Mouse (Mus musculus): ENCODE data around the gene Gm42674.

GRCm38 (mm10) chr3:90626266-90627021, 24.7 kb downstream of the Gm42674 start:
- no peak for TF ChIP-seq TAL1 (IDR thresholded peaks at IDR 0.05; ENCODE audit: low read length)
- no peak for TF ChIP-seq GATA1 (IDR thresholded peaks at IDR 0.05; ENCODE audit: low read length)

Measured in erythroblast, embryonic 14.5 days (primary cell).